Mouse (Mus musculus): ENCODE results near the gene Ptpra. TPM values are rescaled to one million over a fixed set of nuclear protein-coding genes. Genes with fewer than 3 reads are reported as not detected.

Gene Ptpra
- polyA plus RNA-seq (2021), result 90.4 TPM

GRCm38 (mm10) chr2:130449794-130450433, at the start of gene Ptpra:
TSS of gene Ptpra (plus strand) at chr2:130450278.
- ATAC-seq, result peak; percentile 93
- peak; percentile 34 for DNase-seq (ENCODE audit: low read depth, low spot score)
- no peaks in the 10 kb centered on the region for H3K27me3 ChIP-seq
- CTCF ChIA-PET, result no interaction called here
- TF ChIP-seq CTCF (IDR thresholded peaks at IDR 0.05), result no peak
- POLR2A ChIA-PET, result no interaction called here
- in situ Hi-C loops (cut with MboI; ENCODE audit: low pct_unique_long_range_greater_than_20kb), result loop anchor here (5.0 kb wide), 1 partner anchor 77 kb away; no protein-coding TSS in a partner anchor

- no peak for DNase-seq (ENCODE audit: low read depth, low spot score)
- ATAC-seq, result no peak
- CTCF ChIA-PET, result interaction anchor here (1.0 to 1.3 kb wide), 3 partner anchors 12 to 14 kb away, joined by 3 to 4 read pairs (median 3); no protein-coding TSS in a partner anchor
- no peaks in the 10 kb centered on the region for H3K27me3 ChIP-seq
- in situ Hi-C loops (cut with MboI; ENCODE audit: low pct_unique_long_range_greater_than_20kb), result no loop called here
- POLR2A ChIA-PET, result no interaction called here
- TF ChIP-seq CTCF (IDR thresholded peaks at IDR 0.05), result no peak
Observed at GRCm38 (mm10) chr2:130401891-130402290, 48.2 kb upstream of the Ptpra start.

GRCm38 (mm10) chr2:130404939-130405338, 45.1 kb upstream of the Ptpra start, which contains the start of the genes Gm28372 and 1700020A23Rik:
TSS of gene Gm28372 (plus strand) at chr2:130405239.
TSS of gene 1700020A23Rik (plus strand) at chr2:130405259.
- DNase-seq (ENCODE audit: low read depth, low spot score) (no peak), ATAC-seq (no peak)
- H3K27me3 ChIP-seq, result no peaks in the 10 kb centered on the region
- POLR2A ChIA-PET, result no interaction called here
- in situ Hi-C loops (cut with MboI; ENCODE audit: low pct_unique_long_range_greater_than_20kb), result loop anchor here (5.0 kb wide), 1 partner anchor 113 kb away; no protein-coding TSS in a partner anchor
- no peak for TF ChIP-seq CTCF (IDR thresholded peaks at IDR 0.05)
- CTCF ChIA-PET, result interaction anchor here (1.4 kb wide), 1 partner anchor 16 kb away, joined by 6 read pairs; no protein-coding TSS in a partner anchor

- no peaks in the 10 kb centered on the region for H3K27me3 ChIP-seq
- no peak for DNase-seq (ENCODE audit: low read depth, low spot score)
- ATAC-seq, result no peak
- TF ChIP-seq CTCF (IDR thresholded peaks at IDR 0.05), result no peak
- in situ Hi-C loops (cut with MboI; ENCODE audit: low pct_unique_long_range_greater_than_20kb), result loop anchor here (5.0 kb wide), 1 partner anchor 114 kb away; no protein-coding TSS in a partner anchor
- ChIA-PET POLR2A (no interaction called here), CTCF (interaction anchor here (1.4 kb wide), 1 partner anchor 18 kb away, joined by 6 read pairs; no protein-coding TSS in a partner anchor)
Observed at GRCm38 (mm10) chr2:130406178-130406577, 43.9 kb upstream of the Ptpra start, which contains the start of gene Tmem239. TSS of gene Tmem239 (plus strand) at chr2:130406478.

GRCm38 (mm10) chr2:130408194-130408593, 41.9 kb upstream of the Ptpra start:
- in situ Hi-C loops (cut with MboI; ENCODE audit: low pct_unique_long_range_greater_than_20kb), result loop anchor here (5.0 kb wide), 1 partner anchor 116 kb away; no protein-coding TSS in a partner anchor
- no peaks in the 10 kb centered on the region for H3K27me3 ChIP-seq
- DNase-seq (ENCODE audit: low read depth, low spot score) (no peak), ATAC-seq (no peak)
- CTCF ChIA-PET, result interaction anchor here (1.2 to 1.8 kb wide), 4 partner anchors 8 to 117 kb away, joined by 5 to 6 read pairs (median 6); no protein-coding TSS in a partner anchor
- TF ChIP-seq CTCF (IDR thresholded peaks at IDR 0.05), result no peak
- POLR2A ChIA-PET, result no interaction called here

- peak; percentile 87 for ATAC-seq
- TF ChIP-seq CTCF (IDR thresholded peaks at IDR 0.05), result peak; percentile 96
- POLR2A ChIA-PET, result interaction anchor here (0.6 kb wide), 1 partner anchor 87 kb away, joined by 4 read pairs; no protein-coding TSS in a partner anchor
- in situ Hi-C loops (cut with MboI; ENCODE audit: low pct_unique_long_range_greater_than_20kb), result no loop called here
- H3K27me3 ChIP-seq, result no peaks in the 10 kb centered on the region
- DNase-seq (ENCODE audit: low read depth, low spot score), result peak; percentile 25
- CTCF ChIA-PET, result interaction anchor here (0.6 to 3.0 kb wide), 16 partner anchors 9 to 130 kb away, joined by 3 to 22 read pairs (median 4); partner anchors contain the start of genes Pced1a and Vps16
Observed at GRCm38 (mm10) chr2:130411558-130412495, 38.3 kb upstream of the Ptpra start.

- in situ Hi-C loops (cut with MboI; ENCODE audit: low pct_unique_long_range_greater_than_20kb), result no loop called here
- CTCF ChIA-PET, result interaction anchor here (0.8 to 3.0 kb wide), 12 partner anchors 8 to 130 kb away, joined by 3 to 22 read pairs (median 4); partner anchors contain the start of genes Pced1a and Vps16
- ATAC-seq, result no peak
- no peak for TF ChIP-seq CTCF (IDR thresholded peaks at IDR 0.05)
- POLR2A ChIA-PET, result no interaction called here
- no peak for DNase-seq (ENCODE audit: low read depth, low spot score)
- no peaks in the 10 kb centered on the region for H3K27me3 ChIP-seq
Observed at GRCm38 (mm10) chr2:130412775-130413174, 37.3 kb upstream of the Ptpra start.

- POLR2A ChIA-PET, result no interaction called here
- no peak for ATAC-seq
- CTCF ChIA-PET, result interaction anchor here (1.1 to 3.0 kb wide), 3 partner anchors 9 to 25 kb away, joined by 3 to 22 read pairs (median 16); partner anchors contain the start of genes Pced1a and Vps16
- TF ChIP-seq CTCF (IDR thresholded peaks at IDR 0.05), result no peak
- H3K27me3 ChIP-seq, result no peaks in the 10 kb centered on the region
- DNase-seq (ENCODE audit: low read depth, low spot score), result no peak
- in situ Hi-C loops (cut with MboI; ENCODE audit: low pct_unique_long_range_greater_than_20kb), result no loop called here
Observed at GRCm38 (mm10) chr2:130414094-130414856, 35.8 kb upstream of the Ptpra start.

GRCm38 (mm10) chr2:130421781-130422620, 28.1 kb upstream of the Ptpra start:
- DNase-seq (ENCODE audit: low read depth, low spot score), result no peak
- no peaks in the 10 kb centered on the region for H3K27me3 ChIP-seq
- ChIA-PET CTCF (interaction anchor here (1.4 to 2.9 kb wide), 4 partner anchors 9 to 14 kb away, joined by 3 to 16 read pairs (median 6); no protein-coding TSS in a partner anchor), POLR2A (no interaction called here)
- no peak for ATAC-seq
- in situ Hi-C loops (cut with MboI; ENCODE audit: low pct_unique_long_range_greater_than_20kb), result no loop called here
- no peak for TF ChIP-seq CTCF (IDR thresholded peaks at IDR 0.05)

All from Patski (cell line).